Mouse (Mus musculus) embryonic facial prominence, embryonic 14.5 days (tissue): Measurements from ENCODE around the gene Crybg1. TPM values are rescaled to one million over a fixed set of nuclear protein-coding genes. Genes with fewer than 3 reads are reported as not detected.

Experiments used
- ATAC-seq: fragments of 200-750 bp; cut with Nextera tagmentation; 2 replicates; pipeline ENCODE4 v1.8.0; 2017; ENCODE audit warnings: low read depth, moderate number of reproducible peaks, moderate TSS enrichment
- DNase-seq: peaks from one replicate; pipeline ENCODE4 v3.0.0-alpha.2; 2015; ENCODE audit warnings: low spot score
- H3K27ac ChIP-seq: fragments of 300-500 bp; sonication (generic); replicated peaks from 2 replicates; pipeline ENCODE4 v1.5.1; 2014; ENCODE audit warnings: low read depth, mild to moderate bottlenecking, low read length, moderate library complexity
- H3K27me3 ChIP-seq: fragments of 300-500 bp; sonication (generic); replicated peaks from 2 replicates; pipeline ENCODE4 v1.6.1; 2014; ENCODE audit warnings: low read length; ENCODE audit not compliant: control insufficient read depth, insufficient read depth
- H3K36me3 ChIP-seq: fragments of 300-500 bp; sonication (generic); 2 replicates; pipeline ENCODE4 v1.6.1; 2014; ENCODE audit warnings: low read length, mixed read lengths; ENCODE audit not compliant: control insufficient read depth, insufficient read depth
- H3K4me1 ChIP-seq: fragments of 300-500 bp; sonication (generic); 2 replicates; pipeline ENCODE4 v1.6.1; 2014; ENCODE audit warnings: antibody characterized with exemption, low read length; ENCODE audit not compliant: control insufficient read depth, insufficient read depth
- H3K4me2 ChIP-seq: fragments of 300-500 bp; sonication (generic); 2 replicates; pipeline ENCODE4 v1.6.1; 2014; ENCODE audit warnings: low read depth, mild to moderate bottlenecking, low read length, moderate library complexity, mixed read lengths
- H3K4me3 ChIP-seq: fragments of 300-500 bp; sonication (generic); 2 replicates; pipeline ENCODE4 v1.5.1; 2014; ENCODE audit warnings: low read depth, mild to moderate bottlenecking, low read length
- H3K9ac ChIP-seq: fragments of 300-500 bp; sonication (generic); 2 replicates; pipeline ENCODE4 v1.6.1; 2014; ENCODE audit warnings: low read depth, mild to moderate bottlenecking, low read length, moderate library complexity, mixed read lengths
- H3K9me3 ChIP-seq: fragments of 300-500 bp; sonication (generic); 2 replicates; pipeline ENCODE4 v1.6.1; 2016; ENCODE audit warnings: low read length; ENCODE audit not compliant: control insufficient read depth
- WGBS: fragments of 180-500 bp; shearing (Covaris S2); extraction: QIAGEN DNeasy Blood & Tissue Kit; methylation state at CpG from one replicate; pipeline ENCODE4 v1.1.7; 2014; 5-methylcytosine and 5-hydroxymethylcytosine counted together
- polyA plus RNA-seq: library from polyadenylated mRNA; unstranded; fragments of >200 nt; fragmentation: Nextera tagmentation; extraction: Ambion mirVana; gene quantifications from 2 replicates; pipeline ENCODE4 v1.2.1, GENCODE M21; 2014

Crybg1 gene
- polyA plus RNA-seq, 1 experiment from 2014 or later: 3.6 TPM

- ATAC-seq (no peak), DNase-seq (no peak)
- no peak overlapping the region for H3K4me3 ChIP-seq
- no peaks in the 10 kb centered on the region for H3K4me1 ChIP-seq
- no peaks in the 10 kb centered on the region for H3K36me3 ChIP-seq
- no peak overlapping the region for H3K9ac ChIP-seq
- 35% methylated on average over 4 of the region's 4 CpGs for WGBS
- H3K27ac ChIP-seq: no peak overlapping the region
- no peaks in the 10 kb centered on the region for H3K27me3 ChIP-seq
- H3K4me2 ChIP-seq: no peak overlapping the region
- no peaks in the 10 kb centered on the region for H3K9me3 ChIP-seq
These were observed 34.0 kb downstream of the Crybg1 start for GRCm38 (mm10) chr10:44114611-44115010.

- H3K27ac ChIP-seq: no peak overlapping the region
- H3K4me1 ChIP-seq: no peaks in the 10 kb centered on the region
- no peaks in the 10 kb centered on the region for H3K36me3 ChIP-seq
- no peak overlapping the region for H3K4me3 ChIP-seq
- no peaks in the 10 kb centered on the region for H3K9me3 ChIP-seq
- no peak overlapping the region for H3K9ac ChIP-seq
- H3K27me3 ChIP-seq: no peaks in the 10 kb centered on the region
- ATAC-seq (no peak), DNase-seq (peak; percentile 35)
- H3K4me2 ChIP-seq: no peak overlapping the region
- WGBS: 70% methylated on average over 12 of the region's 12 CpGs
These were observed 36.5 kb downstream of the Crybg1 start for GRCm38 (mm10) chr10:44112005-44112675.

GRCm38 (mm10) chr10:44111168-44111567 is 37.5 kb downstream of the Crybg1 start:
- Histone ChIP-seq H3K9me3 (no peaks in the 10 kb centered on the region), H3K4me2 (no peak overlapping the region), H3K9ac (no peak overlapping the region), H3K4me3 (no peak overlapping the region), H3K36me3 (no peaks in the 10 kb centered on the region), H3K27me3 (no peaks in the 10 kb centered on the region), H3K27ac (no peak overlapping the region), H3K4me1 (no peaks in the 10 kb centered on the region)
- no peak for DNase-seq
- WGBS: 86% methylated on average over 10 of the region's 10 CpGs
- ATAC-seq: no peak

GRCm38 (mm10) chr10:44110460-44110859 is 38.2 kb downstream of the Crybg1 start:
- Histone ChIP-seq H3K9ac (no peak overlapping the region), H3K27ac (no peak overlapping the region), H3K4me3 (no peak overlapping the region), H3K27me3 (no peaks in the 10 kb centered on the region), H3K9me3 (no peaks in the 10 kb centered on the region), H3K4me1 (no peaks in the 10 kb centered on the region), H3K4me2 (no peak overlapping the region), H3K36me3 (no peaks in the 10 kb centered on the region)
- no peak for DNase-seq
- ATAC-seq: no peak

- DNase-seq: peak; percentile 49
- no peaks in the 10 kb centered on the region for H3K4me1 ChIP-seq
- H3K9me3 ChIP-seq: peaks cover 17% of the 10 kb centered on the region
- no peak overlapping the region for H3K9ac ChIP-seq
- no peaks in the 10 kb centered on the region for H3K27me3 ChIP-seq
- ATAC-seq: no peak
- H3K27ac ChIP-seq: no peak overlapping the region
- H3K36me3 ChIP-seq: no peaks in the 10 kb centered on the region
- 69% methylated on average over 2 of the region's 2 CpGs for WGBS
- no peak overlapping the region for H3K4me3 ChIP-seq
- H3K4me2 ChIP-seq: no peak overlapping the region
These were observed 53.9 kb downstream of the Crybg1 start for GRCm38 (mm10) chr10:44094794-44095193.

- no peak for ATAC-seq
- peaks cover 27% of the 10 kb centered on the region for H3K9me3 ChIP-seq
- H3K27me3 ChIP-seq: no peaks in the 10 kb centered on the region
- no peak overlapping the region for H3K4me3 ChIP-seq
- no peak overlapping the region for H3K4me2 ChIP-seq
- no peaks in the 10 kb centered on the region for H3K4me1 ChIP-seq
- no peaks in the 10 kb centered on the region for H3K36me3 ChIP-seq
- H3K9ac ChIP-seq: no peak overlapping the region
- H3K27ac ChIP-seq: no peak overlapping the region
- no peak for DNase-seq
- 86% methylated on average over 2 of the region's 2 CpGs for WGBS
These were observed 56.9 kb downstream of the Crybg1 start for GRCm38 (mm10) chr10:44091757-44092156.

- Histone ChIP-seq H3K9me3 (no peaks in the 10 kb centered on the region), H3K36me3 (no peaks in the 10 kb centered on the region), H3K27me3 (no peaks in the 10 kb centered on the region), H3K4me1 (no peaks in the 10 kb centered on the region), H3K9ac (no peak overlapping the region), H3K27ac (no peak overlapping the region), H3K4me3 (no peak overlapping the region), H3K4me2 (no peak overlapping the region)
- no peak for ATAC-seq
- no peak for DNase-seq
- WGBS: 61% methylated on average over 6 of the region's 6 CpGs
These were observed 68.3 kb downstream of the Crybg1 start for GRCm38 (mm10) chr10:44080351-44080750.

- H3K9ac ChIP-seq: no peak overlapping the region
- 62% methylated on average over 6 of the region's 6 CpGs for WGBS
These were observed 69.7 kb downstream of the Crybg1 start for GRCm38 (mm10) chr10:44078799-44079521.

GRCm38 (mm10) chr10:44071095-44071494 is 77.6 kb downstream of the Crybg1 start:
- Histone ChIP-seq H3K36me3 (no peaks in the 10 kb centered on the region), H3K4me1 (no peaks in the 10 kb centered on the region), H3K27ac (no peak overlapping the region), H3K4me2 (no peak overlapping the region), H3K27me3 (no peaks in the 10 kb centered on the region), H3K9ac (no peak overlapping the region), H3K9me3 (no peaks in the 10 kb centered on the region), H3K4me3 (no peak overlapping the region)
- whole genome bisulfite sequencing: 3% methylated on average over 4 of the region's 4 CpGs
- peak; percentile 68; the same call in 1 of the 2 replicates for ATAC-seq
- peak; percentile 88 for DNase-seq

More at GRCm38 (mm10) chr10:44078799-44079521, 69.7 kb downstream of the Crybg1 start:
- Histone ChIP-seq H3K4me2 (no peak overlapping the region), H3K27ac (no peak overlapping the region), H3K9me3 (no peaks in the 10 kb centered on the region), H3K4me3 (no peak overlapping the region), H3K27me3 (no peaks in the 10 kb centered on the region), H3K4me1 (no peaks in the 10 kb centered on the region), H3K36me3 (no peaks in the 10 kb centered on the region)
- ATAC-seq (peak; percentile 47; the same call in 1 of the 2 replicates), DNase-seq (peak; percentile 38)
